Mouse (Mus musculus): ENCODE measurements around the gene Cirbp.

Cirbp gene

DNA sequence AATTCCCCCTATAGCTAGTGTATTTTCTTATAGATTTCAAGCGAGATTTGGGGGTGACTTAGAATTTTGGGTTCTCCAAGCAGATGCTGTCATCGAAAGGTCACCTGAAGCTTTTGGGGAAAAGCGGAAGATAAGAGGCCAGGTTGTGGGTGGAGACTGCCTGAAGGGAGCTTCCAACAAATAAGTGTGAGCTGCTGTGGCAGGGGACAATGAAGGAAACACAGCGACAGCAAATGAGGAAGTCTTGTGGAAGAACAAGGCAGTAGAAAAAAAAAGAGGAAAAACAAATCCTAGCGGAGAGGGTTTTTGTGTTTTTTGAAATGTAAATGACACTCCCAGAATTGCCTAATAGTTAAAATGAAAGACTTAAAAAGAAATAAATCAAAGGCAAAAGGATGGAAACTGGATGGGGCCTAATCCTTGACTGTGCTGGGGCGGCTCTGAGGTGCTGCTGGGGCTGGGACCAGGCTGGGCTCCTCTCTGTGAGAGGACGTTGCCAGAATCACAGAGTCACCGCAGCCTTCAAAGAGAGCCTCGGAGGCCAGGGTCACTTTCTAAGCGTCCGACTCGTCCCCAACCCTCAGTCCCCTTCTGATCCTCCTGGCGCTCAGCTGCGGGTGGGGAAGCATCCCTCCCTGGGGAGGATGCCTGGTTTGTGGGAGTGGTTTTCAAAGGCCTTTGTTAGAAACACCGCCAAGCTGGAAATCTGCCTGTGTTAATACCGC, 49.4 kb downstream of the Cirbp start:
- no peak for DNase-seq

DNA sequence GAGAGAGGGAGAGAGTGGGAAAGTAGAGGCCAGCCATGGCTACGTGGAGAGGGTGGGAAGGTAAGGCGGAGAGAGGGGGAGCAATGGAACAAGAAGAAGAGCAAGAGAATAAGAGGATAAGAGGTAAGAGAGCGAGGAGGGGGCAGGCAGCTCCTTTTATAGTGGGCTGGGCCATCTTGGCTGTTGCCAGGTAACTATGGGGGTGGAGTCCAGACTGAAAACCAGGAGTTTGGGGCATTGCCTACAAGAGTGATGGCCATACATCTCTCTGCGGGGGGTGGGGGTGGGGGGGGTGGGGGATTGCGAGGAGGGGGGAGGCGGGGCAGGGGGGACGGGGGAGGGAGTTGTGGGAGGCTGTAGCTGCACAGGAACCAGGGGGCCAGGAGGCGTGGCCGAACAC, 54.9 kb downstream of the Cirbp start:
- DNase-seq, result no peak
